Mouse (Mus musculus): ENCODE data around the gene Fgfr2.
"Not testable (repeated sequence)": the region's sequence is repeated elsewhere in the genome, so short reads cannot be mapped to it uniquely, and the experiment has no call there.

Fgfr2 gene

DNA sequence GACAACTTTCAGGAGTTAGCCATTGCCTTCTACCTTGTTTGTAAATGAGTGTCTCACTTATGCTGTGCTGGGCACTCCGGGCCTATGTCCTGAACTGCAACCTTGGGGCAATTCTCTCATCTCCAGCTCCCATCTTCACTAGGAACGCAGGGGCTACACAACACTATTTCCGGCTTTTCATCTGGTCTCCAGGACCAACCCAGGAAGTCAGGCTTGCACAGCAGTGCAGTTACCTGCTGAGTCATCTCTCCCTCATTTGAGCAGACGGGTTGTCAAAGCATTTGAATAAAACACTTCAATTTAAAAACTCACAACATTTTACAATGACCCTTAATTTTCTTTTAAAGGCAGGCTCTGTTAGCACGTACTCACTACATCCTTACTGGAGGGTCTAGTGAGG lies 2612.9 kb downstream of the Fgfr2 start:
- no peak for DNase-seq (ENCODE audit: low spot score)

- no peak for DNase-seq (ENCODE audit: low spot score)
Measured at GRCm38 (mm10) chr7:130503006-130503405, 2620.1 kb downstream of the Fgfr2 start.

DNA sequence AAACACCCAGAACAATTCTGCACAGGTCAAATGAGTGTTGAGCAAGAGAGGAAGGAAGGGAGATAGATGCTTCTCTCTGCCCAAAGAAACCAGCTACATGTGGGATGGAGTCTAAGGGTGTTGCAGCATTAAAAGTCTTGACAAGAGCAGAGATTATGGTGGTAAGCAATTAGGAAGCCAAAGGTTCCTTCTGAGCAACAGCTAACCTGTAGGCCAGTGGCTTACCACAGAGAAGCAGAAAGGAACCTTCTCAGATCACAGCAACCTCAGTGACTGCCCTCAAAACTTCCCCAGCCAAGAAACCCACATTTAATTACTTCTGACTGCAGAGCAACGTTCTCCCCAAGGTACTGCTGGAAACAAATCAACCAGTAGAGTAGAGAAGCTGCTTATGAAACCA lies 2621.7 kb downstream of the Fgfr2 start:
- DNase-seq (ENCODE audit: low spot score) = no peak

DNA sequence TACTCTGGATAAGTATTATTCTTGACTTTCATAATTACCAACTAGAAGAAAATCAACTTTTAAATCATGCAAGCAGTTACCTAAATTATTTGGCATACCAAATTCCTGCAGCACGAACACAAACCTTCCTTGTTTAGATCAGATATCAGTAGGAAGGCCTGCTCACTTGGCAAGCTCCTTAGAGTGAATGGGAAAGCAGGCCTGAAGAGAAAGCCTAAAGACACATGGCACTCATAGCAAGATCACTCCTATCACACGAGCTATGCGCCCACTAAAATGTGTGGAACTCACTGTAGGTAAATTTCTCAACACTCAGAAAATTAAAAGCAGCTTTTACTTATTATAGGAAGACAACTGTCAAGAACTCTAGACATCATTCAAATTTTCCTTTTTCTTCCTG lies 2629.8 kb downstream of the Fgfr2 start:
- DNase-seq (ENCODE audit: low spot score) = no peak

GRCm38 (mm10) chr7:130492026-130492425 lies 2631.1 kb downstream of the Fgfr2 start:
- no peak for DNase-seq (ENCODE audit: low spot score)

- DNase-seq (ENCODE audit: low spot score) = not testable (repeated sequence)
Measured at GRCm38 (mm10) chr7:130479003-130479402, 2644.1 kb downstream of the Fgfr2 start.

GRCm38 (mm10) chr7:130475970-130476369 lies 2647.2 kb downstream of the Fgfr2 start:
- DNase-seq (ENCODE audit: low spot score) = peak; percentile 16

DNA sequence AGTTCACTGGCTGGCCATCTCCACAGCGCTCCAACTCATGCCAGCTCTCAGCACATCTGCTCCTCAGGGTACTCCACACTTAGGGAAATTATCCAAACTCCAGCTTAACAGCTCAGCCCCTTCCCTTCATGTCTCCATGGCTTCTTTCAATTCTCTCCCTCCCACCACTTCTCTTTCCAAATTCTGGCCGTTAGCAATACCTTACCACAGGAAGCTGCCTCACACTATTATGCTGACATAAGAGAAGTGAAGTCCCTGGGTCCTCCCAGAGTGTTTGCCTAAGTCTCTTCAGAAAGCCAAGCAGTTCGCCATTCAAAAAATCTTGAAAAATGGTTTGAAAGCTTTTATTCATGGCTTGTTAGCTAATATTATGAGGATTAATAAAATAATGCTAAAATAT lies 2649.3 kb downstream of the Fgfr2 start:
- no peak for DNase-seq (ENCODE audit: low spot score)

GRCm38 (mm10) chr7:130472683-130473082 lies 2650.5 kb downstream of the Fgfr2 start:
- DNase-seq (ENCODE audit: low spot score) = no peak

GRCm38 (mm10) chr7:130471045-130471444 lies 2652.1 kb downstream of the Fgfr2 start:
- no peak for DNase-seq (ENCODE audit: low spot score)

GRCm38 (mm10) chr7:130455587-130456246 lies 2667.4 kb downstream of the Fgfr2 start:
- DNase-seq (ENCODE audit: low spot score) = no peak

DNA sequence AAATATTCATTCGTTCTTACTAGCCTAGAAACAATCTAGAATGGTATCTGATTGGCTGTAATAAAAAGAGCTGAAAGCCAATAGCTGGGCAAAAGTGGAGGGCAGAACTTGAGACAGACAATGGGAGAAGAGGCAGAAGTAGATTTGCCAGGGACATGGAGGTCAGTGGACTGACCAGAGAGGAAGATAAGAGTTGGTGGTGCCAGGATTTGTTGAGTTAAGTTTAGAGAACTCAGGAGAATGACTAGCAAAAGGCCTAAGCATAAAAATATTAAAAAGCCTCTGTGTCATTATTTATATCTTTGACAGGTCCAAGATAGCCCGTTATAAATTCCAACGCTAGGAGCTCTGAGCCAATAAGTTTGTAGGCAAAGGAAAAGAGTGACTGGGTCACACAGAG lies 2668.9 kb downstream of the Fgfr2 start:
- DNase-seq (ENCODE audit: low spot score) = no peak

DNA sequence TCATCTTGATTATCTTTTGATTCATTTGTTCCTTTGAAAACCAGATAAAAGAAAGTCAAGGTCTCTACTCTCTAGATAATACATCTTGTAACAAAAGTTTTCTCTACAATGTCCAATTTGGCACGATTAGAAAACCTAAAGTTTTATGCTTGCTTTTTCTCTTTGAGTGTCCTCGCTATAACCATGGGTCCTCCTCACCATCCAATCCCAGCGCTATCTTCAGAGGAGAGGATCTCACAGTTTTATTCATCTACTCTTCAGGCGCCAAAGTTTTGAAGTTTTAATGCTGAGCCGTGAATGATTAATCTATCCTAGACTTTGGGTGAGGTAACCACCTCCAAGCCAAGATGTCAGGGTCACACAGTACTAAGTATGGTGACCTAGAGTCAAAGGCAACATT lies 2687.4 kb downstream of the Fgfr2 start:
- no peak for DNase-seq (ENCODE audit: low spot score)

DNA sequence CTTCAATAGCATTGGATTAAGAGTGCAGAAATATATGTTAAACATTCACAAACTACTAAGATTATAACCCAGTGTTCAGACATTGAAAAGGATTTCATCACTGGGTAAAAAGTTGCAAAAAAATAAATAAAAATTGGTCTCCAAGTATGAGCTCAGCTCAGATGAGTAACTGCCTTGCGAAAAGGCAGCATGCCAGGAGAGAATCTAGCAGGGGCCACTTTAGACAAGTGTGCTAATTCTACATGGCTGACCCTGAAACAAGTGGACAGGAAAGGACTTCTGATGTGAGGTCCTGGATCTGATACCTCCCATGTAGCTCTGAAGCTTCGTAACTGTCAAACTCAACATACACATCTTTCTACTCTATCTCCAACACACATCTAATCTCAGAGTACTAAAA lies 2691.0 kb downstream of the Fgfr2 start:
- peak; percentile 11 for DNase-seq (ENCODE audit: low spot score)

DNA sequence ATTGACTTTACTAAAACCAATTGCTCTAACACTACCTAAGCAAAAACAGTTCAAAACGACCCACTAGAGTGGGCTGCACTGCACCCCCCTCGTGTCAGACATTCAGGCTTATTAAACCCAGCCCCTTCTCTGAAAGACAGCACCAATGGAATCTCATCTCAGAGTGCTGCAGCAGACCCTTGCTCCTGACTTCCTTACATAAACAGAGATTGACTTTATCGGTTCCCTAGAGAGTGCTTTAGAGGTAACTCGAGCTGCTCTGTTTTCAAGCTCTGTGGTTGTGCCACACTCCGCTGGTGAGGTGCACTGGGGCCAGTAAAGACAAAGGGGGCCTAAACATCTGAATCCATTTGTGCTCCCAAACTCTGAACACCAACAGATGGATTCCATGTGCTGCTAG lies 2696.6 kb downstream of the Fgfr2 start:
- no peak for DNase-seq (ENCODE audit: low spot score)

- no peak for DNase-seq (ENCODE audit: low spot score)
Measured at GRCm38 (mm10) chr7:130425991-130426390, 2697.2 kb downstream of the Fgfr2 start.

GRCm38 (mm10) chr7:130419961-130420360 lies 2703.2 kb downstream of the Fgfr2 start:
- DNase-seq (ENCODE audit: low spot score) = no peak

DNA sequence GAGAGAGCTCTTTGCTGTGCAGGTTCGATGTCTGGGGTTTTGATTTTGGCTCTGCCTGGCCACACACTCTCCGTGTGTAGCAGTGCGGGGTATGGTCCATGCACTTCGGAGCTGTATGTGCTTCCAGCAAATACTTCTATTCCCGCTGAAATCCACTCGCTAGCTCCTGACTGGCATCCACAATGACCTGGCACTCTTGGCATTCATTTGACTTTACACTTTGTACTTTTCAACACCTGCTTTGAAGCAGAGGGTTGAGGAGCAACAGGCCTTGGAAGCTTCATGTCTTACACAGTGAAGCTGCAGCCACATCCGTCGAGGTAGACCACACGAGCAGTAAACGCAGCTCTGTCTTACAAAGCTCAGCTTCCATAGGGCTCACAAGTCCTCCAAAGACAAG lies 2715.5 kb downstream of the Fgfr2 start:
- DNase-seq (ENCODE audit: low spot score) = no peak

- DNase-seq (ENCODE audit: low spot score) = no peak
Measured at GRCm38 (mm10) chr7:130403346-130403745, 2719.8 kb downstream of the Fgfr2 start.

DNA sequence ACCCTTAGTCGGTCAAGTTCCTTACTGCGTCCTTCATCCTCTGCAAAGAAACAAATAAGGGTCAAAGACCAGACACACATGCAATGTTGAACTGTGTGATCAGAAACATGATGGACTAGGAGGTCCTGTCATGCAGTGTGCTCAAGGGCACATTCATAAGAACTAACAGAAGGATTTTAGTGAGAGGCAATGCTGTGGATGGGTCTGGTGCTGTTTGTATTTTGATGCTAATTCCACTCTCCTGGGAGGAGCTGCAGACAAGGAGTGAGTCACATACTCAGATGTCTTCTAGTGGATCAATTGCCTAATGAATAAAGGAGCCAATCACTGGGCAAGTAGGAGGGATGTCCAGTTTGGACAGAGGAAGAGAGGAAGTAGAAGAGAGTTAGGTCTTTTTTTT lies 2728.5 kb downstream of the Fgfr2 start:
- no peak for DNase-seq (ENCODE audit: low spot score)

DNA sequence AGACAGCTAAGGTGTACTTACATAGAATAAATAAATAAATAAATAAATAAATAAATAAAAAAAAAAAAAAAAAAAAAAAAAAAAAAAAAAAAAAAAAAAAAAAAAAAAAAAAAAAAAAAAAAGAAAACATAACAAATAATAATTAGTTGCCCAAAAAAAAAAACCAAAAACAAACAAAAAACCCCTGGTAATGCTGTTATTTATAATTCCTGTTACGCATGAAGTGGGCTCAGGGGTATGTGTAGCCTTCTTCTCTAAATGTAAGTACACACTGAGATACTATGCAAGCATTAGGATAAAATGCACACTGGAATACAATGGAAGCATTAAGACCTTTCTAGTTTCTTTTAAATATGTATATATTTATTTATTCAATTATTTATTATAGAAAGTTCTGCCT lies 2733.1 kb downstream of the Fgfr2 start:
- not testable (repeated sequence) for DNase-seq (ENCODE audit: low spot score)

DNA sequence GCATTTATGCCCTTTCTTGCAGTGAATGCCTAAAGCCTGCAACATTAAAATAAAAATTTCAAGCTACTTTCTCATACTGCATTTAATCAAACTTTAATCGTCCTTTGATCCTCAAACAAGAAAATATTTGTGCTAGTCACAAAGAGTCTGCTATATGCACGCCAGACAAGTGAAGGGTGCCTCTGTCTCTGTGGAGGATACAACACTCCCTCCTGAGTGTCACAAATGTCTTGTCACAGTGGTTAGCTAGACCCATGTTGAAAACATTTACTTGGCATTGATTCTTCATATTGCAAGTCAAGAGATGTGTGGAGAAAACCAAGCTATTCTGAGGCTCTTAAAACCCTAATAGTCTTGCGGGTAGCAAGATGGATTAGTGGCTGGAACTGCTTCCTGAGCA lies 2736.8 kb downstream of the Fgfr2 start:
- DNase-seq (ENCODE audit: low spot score) = no peak

DNA sequence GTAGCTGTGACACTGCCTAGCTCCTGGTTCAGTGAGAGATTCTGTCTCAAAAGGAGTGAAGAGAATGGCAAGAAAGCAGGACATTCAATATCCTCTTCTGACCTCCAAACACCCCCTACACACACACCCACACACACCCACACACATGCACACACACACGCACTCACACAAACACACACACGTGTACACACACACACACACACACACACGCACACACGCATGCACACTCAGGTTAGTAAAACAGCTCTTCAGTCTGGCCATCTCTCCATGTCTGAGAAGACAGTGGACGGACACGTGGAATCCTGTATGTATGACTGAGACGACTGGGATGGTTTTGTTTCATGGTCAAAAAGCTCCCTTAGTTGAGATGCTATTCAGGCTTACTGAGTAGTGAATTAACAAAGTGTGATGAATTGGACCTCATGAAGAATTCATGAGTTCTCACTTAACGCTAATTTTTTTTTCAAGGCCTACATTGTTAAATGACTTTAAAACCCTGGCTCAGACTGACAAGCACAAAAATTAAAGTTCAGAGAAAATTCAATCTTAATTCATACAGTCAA lies 2737.3 kb downstream of the Fgfr2 start:
- DNase-seq (ENCODE audit: low spot score) = no peak

GRCm38 (mm10) chr7:130382126-130382525 lies 2741.0 kb downstream of the Fgfr2 start:
- no peak for DNase-seq (ENCODE audit: low spot score)
